Mouse (Mus musculus) forebrain, embryonic 11.5 days (tissue): ENCODE results near the gene Olfr1015. TPM values are rescaled to one million over a fixed set of nuclear protein-coding genes. Genes with fewer than 3 reads are reported as not detected.

ENCODE experiments used
- polyA plus RNA-seq: library from polyadenylated mRNA; unstranded; fragments of >200 nt; fragmentation: Nextera tagmentation; extraction: Ambion mirVana; gene quantifications from 2 replicates; pipeline ENCODE4 v1.2.1, GENCODE M21; 2014

Olfr1015 gene
- polyA plus RNA-seq, 1 experiment from 2014 or later = not detected

Other genes with a start within 250 kb of the Olfr1015 start
- gene Olfr996, start 202.8 kb upstream of the Olfr1015 start, polyA plus RNA-seq = not detected in 2 replicates
- gene Olfr998, start 193.1 kb upstream of the Olfr1015 start, polyA plus RNA-seq = not detected in 2 replicates
- gene Olfr1000, start 170.1 kb upstream of the Olfr1015 start, polyA plus RNA-seq = not detected in 2 replicates
- not detected in 2 replicates for gene Olfr1002, start 131.3 kb upstream of the Olfr1015 start, polyA plus RNA-seq
- gene Olfr154, start 117.6 kb upstream of the Olfr1015 start, polyA plus RNA-seq = not detected in 2 replicates
- gene Olfr1006, start 103.2 kb upstream of the Olfr1015 start, polyA plus RNA-seq = not detected in 2 replicates
- gene Olfr1008, start 92.6 kb upstream of the Olfr1015 start, polyA plus RNA-seq = not detected in 2 replicates
- not detected in 2 replicates for gene Olfr1009, start 66.6 kb upstream of the Olfr1015 start, polyA plus RNA-seq
- gene Olfr1012, start 19.3 kb upstream of the Olfr1015 start, polyA plus RNA-seq = not detected in 2 replicates
- gene Olfr1013, start 14.9 kb upstream of the Olfr1015 start, polyA plus RNA-seq = not detected in 2 replicates
- gene Olfr1014, start 9.3 kb upstream of the Olfr1015 start, polyA plus RNA-seq = not detected in 2 replicates
- not detected in 2 replicates for gene Olfr1016, start 20.5 kb downstream of the Olfr1015 start, polyA plus RNA-seq
- gene Olfr1018, start 36.5 kb downstream of the Olfr1015 start, polyA plus RNA-seq = not detected in 2 replicates
- not detected in 2 replicates for gene Olfr1019, start 63.5 kb downstream of the Olfr1015 start, polyA plus RNA-seq
- not detected in 2 replicates for gene Olfr1020, start 65.0 kb downstream of the Olfr1015 start, polyA plus RNA-seq
- gene Olfr1022, start 86.6 kb downstream of the Olfr1015 start, polyA plus RNA-seq = not detected in 2 replicates
- gene Olfr1023, start 103.6 kb downstream of the Olfr1015 start, polyA plus RNA-seq = not detected in 2 replicates
- gene Olfr1024, start 123.0 kb downstream of the Olfr1015 start, polyA plus RNA-seq = not detected in 2 replicates
- not detected in 2 replicates for gene Olfr1025-ps1, start 133.2 kb downstream of the Olfr1015 start, polyA plus RNA-seq
- not detected in 2 replicates for gene Olfr1026, start 139.5 kb downstream of the Olfr1015 start, polyA plus RNA-seq
- not detected in 2 replicates for gene Olfr1028, start 168.4 kb downstream of the Olfr1015 start, polyA plus RNA-seq
- not detected in 2 replicates for gene Olfr1029, start 191.9 kb downstream of the Olfr1015 start, polyA plus RNA-seq
- not detected in 2 replicates for gene Olfr1030, start 197.3 kb downstream of the Olfr1015 start, polyA plus RNA-seq
- gene Olfr1031, start 208.3 kb downstream of the Olfr1015 start, polyA plus RNA-seq = not detected in 2 replicates
- gene Olfr1032, start 223.5 kb downstream of the Olfr1015 start, polyA plus RNA-seq = not detected in 2 replicates
- gene Olfr1033, start 238.6 kb downstream of the Olfr1015 start, polyA plus RNA-seq = not detected in 2 replicates